Mouse (Mus musculus) gastrocnemius, adult 2 months (tissue): Measurements from ENCODE around the gene Zswim4. TPM values are rescaled to one million over a fixed set of nuclear protein-coding genes. Genes with fewer than 3 reads are reported as not detected.

Experiments used
- DNase-seq: peaks from one replicate; pipeline ENCODE4 v3.0.0; 2022
- H3K27ac ChIP-seq: fragments of 200-600 bp; 2 replicates; pipeline ENCODE4 v1.8.1; 2022; ENCODE audit warnings: mild to moderate bottlenecking
- H3K4me3 ChIP-seq: fragments of 200-600 bp; 2 replicates; pipeline ENCODE4 v1.8.1; 2022; ENCODE audit warnings: mild to moderate bottlenecking, moderate library complexity
- CTCF ChIP-seq: fragments of 200-600 bp; IDR thresholded peaks from 2 replicates; pipeline ENCODE4 v1.8.1; 2022; ENCODE audit warnings: antibody characterized with exemption, mild to moderate bottlenecking, moderate library complexity
- intact Hi-C: fragments of 180-260 bp; cut with DNase I; formaldehyde crosslinking; loops from one replicate; pipeline ENCODE4 v1.15.1; 2025
- total RNA-seq, 2 experiments: library from RNA; stranded (reverse); gene quantifications; 2 replicates each; pipeline ENCODE4 v1.2.3; 2021

Zswim4 gene
- total RNA-seq, 2 experiments from 2014 or later: 5.2 to 8.6 TPM

DNA sequence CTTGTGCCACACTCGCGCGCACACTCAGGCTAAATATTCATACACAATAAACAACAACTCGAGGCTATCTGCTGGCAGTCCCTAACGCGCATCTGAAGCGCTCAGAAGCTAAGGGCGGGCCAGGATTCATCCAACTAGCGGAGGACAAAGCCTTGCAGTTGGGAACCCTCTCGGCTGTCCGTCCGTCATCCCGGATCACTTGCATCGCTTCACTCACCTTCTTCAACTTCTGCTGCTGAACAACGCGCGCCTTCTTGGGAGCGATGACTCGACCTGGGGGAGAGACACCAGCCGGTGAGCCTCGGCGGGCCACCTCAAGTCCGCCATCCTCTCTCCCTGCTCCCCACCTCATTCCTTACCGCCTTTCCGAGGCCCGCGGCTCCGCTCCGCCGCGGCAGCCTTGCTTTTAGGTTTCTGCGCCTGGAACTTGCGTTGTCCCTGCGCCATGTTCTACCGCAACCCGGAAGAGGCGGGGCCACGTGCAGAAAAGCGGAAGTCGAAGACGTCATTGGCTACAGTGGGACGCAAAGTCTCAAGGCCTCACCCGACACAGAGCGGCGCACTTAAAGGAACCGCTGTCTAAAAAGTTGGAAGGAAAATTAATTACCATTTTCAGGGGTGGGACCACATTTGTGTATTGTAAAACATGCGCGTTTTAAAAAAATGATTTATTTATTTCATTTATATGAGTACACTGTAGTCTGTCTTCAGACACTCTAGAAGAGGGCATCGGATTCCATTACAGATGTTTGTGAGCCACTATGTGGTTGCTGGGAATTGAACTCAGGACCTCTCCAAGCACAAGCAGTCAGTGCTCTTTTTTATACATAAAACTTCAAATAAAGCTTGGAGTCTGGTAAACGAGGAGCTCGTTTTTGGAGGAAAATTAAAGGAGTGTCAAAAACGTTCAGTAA is 12.7 kb upstream of the Zswim4 start, which contains the start of gene D8Ertd738e:
D8Ertd738e (minus strand) TSS at position 463 of the 914 bp plus-strand sequence.
- intact Hi-C loops: no loop called here
- H3K27ac ChIP-seq: peak within 1 kb of the TSS; percentile 96
- peak; percentile 89 for DNase-seq
- TF ChIP-seq CTCF: no peak
- peak within 1 kb of the TSS; percentile 88 for H3K4me3 ChIP-seq

GRCm38 (mm10) chr8:84241821-84242220 is 5.0 kb upstream of the Zswim4 start:
- DNase-seq: no peak
- TF ChIP-seq CTCF: no peak
- Histone ChIP-seq H3K27ac (no peak overlapping the region), H3K4me3 (no peak overlapping the region)
- intact Hi-C loops: no loop called here

DNA sequence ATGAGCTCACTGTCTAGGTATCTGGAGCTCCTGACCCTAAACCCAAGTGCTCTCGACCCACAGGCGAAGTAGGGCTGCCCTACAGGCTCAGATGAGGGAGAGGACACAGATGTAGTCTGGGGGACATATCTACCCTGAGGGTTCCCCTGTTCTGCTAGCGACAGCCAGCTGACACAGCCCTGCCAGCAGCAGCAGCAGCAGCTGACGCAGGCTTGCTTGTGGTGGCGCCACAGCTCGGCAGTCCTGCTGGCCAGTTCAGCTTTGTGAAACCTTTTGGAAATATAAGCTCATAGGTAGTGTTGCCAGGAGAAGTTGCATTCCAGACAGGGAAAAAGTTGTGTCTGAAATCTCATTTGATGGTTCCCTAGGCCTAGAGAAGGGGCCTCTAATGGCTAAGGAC is 4.3 kb upstream of the Zswim4 start:
- intact Hi-C loops: no loop called here
- no peak for DNase-seq

DNA sequence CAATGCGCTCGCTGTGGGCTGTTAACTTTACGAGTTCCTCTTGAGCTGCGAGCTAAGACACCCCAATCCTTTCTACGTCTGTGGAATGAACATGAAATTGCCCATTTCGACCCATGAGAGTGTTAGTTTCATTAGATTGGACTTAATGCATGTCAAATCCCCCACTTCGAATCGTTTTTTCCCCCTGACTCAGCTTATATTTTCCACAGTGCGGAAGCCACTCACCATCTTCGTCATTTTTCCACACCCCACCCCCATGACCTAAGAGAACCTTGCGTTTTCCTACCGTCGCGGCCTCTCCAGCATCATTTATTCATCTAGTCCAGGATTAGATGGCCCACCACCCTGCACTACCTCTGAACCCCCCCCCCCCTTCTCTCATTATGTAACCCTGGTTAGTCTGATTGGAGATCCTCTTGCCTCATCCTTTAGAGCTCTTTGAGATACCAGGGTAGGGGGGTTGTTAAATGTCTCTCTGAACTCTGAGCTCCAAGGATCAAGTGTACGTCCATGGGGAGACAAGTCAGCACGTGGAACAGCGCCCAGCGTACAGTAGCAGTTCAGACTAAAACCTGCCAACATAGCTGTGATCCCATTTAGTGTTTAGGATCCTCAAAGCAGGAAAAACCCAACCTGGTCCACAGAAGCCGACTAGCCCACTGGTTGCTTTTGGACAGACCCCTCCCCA is 831 bp upstream of the Zswim4 start:
- intact Hi-C loops: no loop called here
- no peak for TF ChIP-seq CTCF
- DNase-seq: no peak
- Histone ChIP-seq H3K27ac (peak overlapping the region; percentile 91), H3K4me3 (peak overlapping the region; percentile 83)

More for the DNA sequence above, 4.3 kb upstream of the Zswim4 start:
- peak overlapping the region; percentile 58 for H3K27ac ChIP-seq
- TF ChIP-seq CTCF: no peak
- H3K4me3 ChIP-seq: no peak overlapping the region

GRCm38 (mm10) chr8:84236410-84236997 is 351 bp downstream of the Zswim4 start:
- Histone ChIP-seq H3K27ac (peak overlapping the region; percentile 96), H3K4me3 (peak overlapping the region; percentile 83)
- DNase-seq: no peak
- intact Hi-C loops: no loop called here
- TF ChIP-seq CTCF: peak; percentile 5; the same call in 1 of the 2 replicates

- intact Hi-C loops: no loop called here
- TF ChIP-seq CTCF: no peak
- peak; percentile 40 for DNase-seq
- Histone ChIP-seq H3K4me3 (peak overlapping the region; percentile 83), H3K27ac (peak overlapping the region; percentile 96)
Observed at GRCm38 (mm10) chr8:84235746-84236409, 977 bp downstream of the Zswim4 start.

- Histone ChIP-seq H3K4me3 (no peak overlapping the region), H3K27ac (no peak overlapping the region)
- intact Hi-C loops: no loop called here
- TF ChIP-seq CTCF: no peak
- no peak for DNase-seq
Observed at GRCm38 (mm10) chr8:84233055-84233454, 3.8 kb downstream of the Zswim4 start.

DNA sequence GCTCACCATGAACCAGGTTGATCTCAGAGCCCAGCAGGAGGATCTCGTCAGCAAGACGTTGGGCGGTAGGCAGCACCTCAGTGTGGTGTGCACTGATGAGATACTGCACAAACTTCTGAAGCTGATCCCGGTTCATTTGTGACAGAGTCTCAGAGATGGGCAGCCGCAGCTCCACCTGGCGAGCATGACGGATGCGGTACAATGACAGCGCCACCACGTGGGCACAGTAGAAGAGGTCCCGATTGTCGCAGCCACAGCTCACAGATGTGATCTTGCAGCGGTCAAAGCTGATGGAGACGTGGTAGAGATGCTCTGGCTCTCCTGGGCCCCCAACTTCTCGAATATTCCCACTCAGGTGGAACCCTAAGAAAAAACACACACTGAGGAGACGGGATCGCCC is 6.1 kb downstream of the Zswim4 start:
- TF ChIP-seq CTCF: peak; percentile 31
- Histone ChIP-seq H3K4me3 (no peak overlapping the region), H3K27ac (no peak overlapping the region)
- intact Hi-C loops: no loop called here
- DNase-seq: no peak

DNA sequence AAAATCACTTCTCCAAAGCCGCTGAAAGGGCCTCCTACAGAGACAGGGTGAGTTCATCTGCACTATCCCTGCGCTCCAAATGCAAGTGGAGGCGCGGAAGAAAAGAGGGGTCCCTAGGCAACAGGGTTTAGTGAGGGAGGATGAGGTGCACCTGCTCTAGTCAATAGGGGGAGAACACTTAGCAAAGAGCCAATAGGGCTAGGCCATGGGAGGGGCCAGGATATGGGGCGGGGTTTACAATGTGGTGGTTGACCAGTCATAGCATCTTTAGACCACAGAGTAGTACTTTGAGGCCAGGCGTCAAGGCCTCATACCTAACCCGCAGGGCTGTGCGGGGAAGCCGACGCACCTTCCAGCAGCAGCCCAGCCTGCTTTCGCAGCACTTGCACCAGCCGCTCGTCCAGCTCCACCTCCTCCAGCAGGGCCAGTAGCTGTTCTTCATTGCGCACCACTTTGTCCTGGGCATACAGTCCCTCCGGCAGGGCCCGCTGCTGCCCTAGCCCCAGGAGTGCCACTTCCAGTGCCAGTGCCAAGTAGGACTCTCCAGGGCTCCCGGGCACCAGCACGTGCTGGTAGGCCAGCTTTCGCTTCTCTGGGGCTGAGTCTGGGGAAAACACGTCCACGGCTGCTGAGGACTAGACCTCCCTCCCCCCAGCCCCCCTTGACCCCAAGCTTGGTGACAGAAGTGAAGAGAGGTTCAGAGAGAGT is 13.4 kb downstream of the Zswim4 start:
- Histone ChIP-seq H3K27ac (peak overlapping the region; percentile 53), H3K4me3 (no peak overlapping the region)
- intact Hi-C loops: no loop called here
- no peak for DNase-seq
- no peak for TF ChIP-seq CTCF

GRCm38 (mm10) chr8:84222566-84223165 is 14.2 kb downstream of the Zswim4 start:
- no peak overlapping the region for H3K4me3 ChIP-seq
- no peak for DNase-seq
- no peak for TF ChIP-seq CTCF
- intact Hi-C loops: no loop called here
- peak overlapping the region; percentile 53 for H3K27ac ChIP-seq

- Histone ChIP-seq H3K27ac (peak overlapping the region; percentile 43), H3K4me3 (no peak overlapping the region)
- no peak for DNase-seq
- intact Hi-C loops: no loop called here
- no peak for TF ChIP-seq CTCF
Observed at GRCm38 (mm10) chr8:84220105-84220504, 16.8 kb downstream of the Zswim4 start.
